Mouse (Mus musculus) hindbrain, embryonic 14.5 days (tissue): ENCODE measurements at regions not wholly inside any gene's neighbourhood (a gene's known extent, or its start where the extent isn't known, plus 50 kb on each side); places are given as distances from the start of the nearest gene placed in this dataset.

Experiments used
- ATAC-seq: fragments of 200-750 bp; cut with Nextera tagmentation; 2 replicates; pipeline ENCODE4 v1.8.0; 2017; ENCODE audit warnings: moderate number of reproducible peaks, mild to moderate bottlenecking, moderate TSS enrichment, moderate library complexity; ENCODE audit not compliant: low FRiP score
- DNase-seq: peaks from one replicate; pipeline ENCODE4 v3.0.0-alpha.2; 2015; ENCODE audit warnings: low spot score
- H3K27ac ChIP-seq: fragments of 300-500 bp; sonication (generic); 2 replicates; pipeline ENCODE4 v1.5.1; 2014; ENCODE audit warnings: mild to moderate bottlenecking, moderate library complexity
- H3K27me3 ChIP-seq: fragments of 300-500 bp; sonication (generic); 2 replicates; pipeline ENCODE4 v1.6.1; 2014; ENCODE audit warnings: mild to moderate bottlenecking, low read length, mixed read lengths; ENCODE audit not compliant: control insufficient read depth, insufficient read depth
- H3K36me3 ChIP-seq: fragments of 300-500 bp; sonication (generic); replicated peaks from 2 replicates; pipeline ENCODE4 v1.6.1; 2014; ENCODE audit not compliant: control insufficient read depth, insufficient read depth
- H3K4me1 ChIP-seq: fragments of 300-500 bp; sonication (generic); replicated peaks from 2 replicates; pipeline ENCODE4 v1.6.1; 2014; ENCODE audit warnings: antibody characterized with exemption, low read length, mixed read lengths; ENCODE audit not compliant: control insufficient read depth, insufficient read depth
- H3K4me2 ChIP-seq: fragments of 300-500 bp; sonication (generic); replicated peaks from 2 replicates; pipeline ENCODE4 v1.6.1; 2014; ENCODE audit warnings: mild to moderate bottlenecking, moderate library complexity
- H3K4me3 ChIP-seq: fragments of 300-500 bp; sonication (generic); replicated peaks from 2 replicates; pipeline ENCODE4 v1.5.1; 2014; ENCODE audit warnings: mild to moderate bottlenecking, low read length
- H3K9ac ChIP-seq: fragments of 300-500 bp; sonication (generic); 2 replicates; pipeline ENCODE4 v1.6.1; 2014
- H3K9me3 ChIP-seq: fragments of 300-500 bp; sonication (generic); 2 replicates; pipeline ENCODE4 v1.6.1; 2016; ENCODE audit warnings: low read length; ENCODE audit not compliant: control insufficient read depth
- WGBS: fragments of 180-500 bp; shearing (Covaris S2); extraction: QIAGEN DNeasy Blood & Tissue Kit; methylation state at CpG from one replicate; pipeline ENCODE4 v1.1.7; 2014; 5-methylcytosine and 5-hydroxymethylcytosine counted together

DNA sequence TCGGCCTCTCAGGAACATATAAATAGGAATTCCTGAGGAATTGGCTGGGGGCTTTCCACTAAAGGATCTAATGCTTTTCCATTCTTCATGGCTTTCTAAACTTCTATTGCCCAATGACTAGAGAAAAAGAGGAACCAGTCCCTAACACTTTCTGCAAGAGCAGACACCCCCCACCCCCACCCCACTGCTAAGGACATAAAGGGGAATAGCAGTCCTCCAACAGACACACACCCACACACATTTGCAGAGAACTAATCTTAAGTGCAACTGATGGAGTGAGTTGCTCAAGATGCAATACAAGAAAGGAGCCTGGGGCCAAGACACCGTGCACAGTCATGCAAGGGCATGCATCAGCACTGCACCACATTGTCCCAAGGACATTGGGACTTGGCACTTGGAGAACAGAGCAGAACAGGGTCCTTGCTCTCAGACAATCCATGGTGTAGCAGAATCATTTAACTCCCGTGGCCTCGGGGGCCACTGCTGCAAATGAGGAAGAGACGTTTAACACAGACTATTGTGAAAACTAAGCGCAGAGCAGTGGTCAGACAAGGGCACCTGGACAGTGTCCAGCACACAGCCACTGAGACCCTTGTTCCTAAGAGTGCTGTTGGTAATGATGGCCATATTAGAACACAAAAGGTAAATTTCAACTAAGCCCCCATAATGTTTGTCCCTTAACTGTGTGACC is 161.1 kb downstream of the Xpnpep1 start:
- ATAC-seq (no peak), DNase-seq (no peak)
- Histone ChIP-seq H3K27ac (no peak overlapping the region), H3K4me3 (no peak overlapping the region), H3K27me3 (no peaks in the 10 kb centered on the region), H3K4me1 (no peaks in the 10 kb centered on the region), H3K4me2 (no peak overlapping the region), H3K9me3 (no peaks in the 10 kb centered on the region), H3K36me3 (no peaks in the 10 kb centered on the region), H3K9ac (no peak overlapping the region)
- WGBS: 94% methylated on average over 6 of the region's 6 CpGs

DNA sequence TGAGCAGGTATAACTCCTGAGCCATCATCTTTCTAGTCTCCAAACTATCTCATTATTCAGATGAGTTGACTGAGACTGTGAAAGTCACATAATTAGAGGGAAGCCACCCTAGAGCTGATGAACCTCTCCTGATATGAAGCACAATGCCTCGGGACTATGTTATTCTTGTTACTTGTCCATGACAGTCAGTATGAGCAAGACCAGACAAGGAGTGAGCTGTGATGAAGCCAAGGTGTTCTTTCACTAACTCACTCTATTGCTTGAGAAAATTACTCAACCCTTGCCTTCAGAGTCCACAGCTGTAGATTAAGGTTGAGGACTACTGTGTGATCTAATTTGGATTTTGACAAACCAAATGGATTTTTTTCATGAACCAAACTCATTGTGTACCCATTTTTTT is 173.4 kb downstream of the Xpnpep1 start:
- no peak for ATAC-seq
- no peak overlapping the region for H3K27ac ChIP-seq
- no peak for DNase-seq
- WGBS: 91% methylated on average over 1 of the region's 1 CpGs
- no peaks in the 10 kb centered on the region for H3K36me3 ChIP-seq
- H3K9me3 ChIP-seq: no peaks in the 10 kb centered on the region
- no peak overlapping the region for H3K4me2 ChIP-seq
- H3K27me3 ChIP-seq: no peaks in the 10 kb centered on the region
- H3K9ac ChIP-seq: no peak overlapping the region
- no peaks in the 10 kb centered on the region for H3K4me1 ChIP-seq
- no peak overlapping the region for H3K4me3 ChIP-seq

DNA sequence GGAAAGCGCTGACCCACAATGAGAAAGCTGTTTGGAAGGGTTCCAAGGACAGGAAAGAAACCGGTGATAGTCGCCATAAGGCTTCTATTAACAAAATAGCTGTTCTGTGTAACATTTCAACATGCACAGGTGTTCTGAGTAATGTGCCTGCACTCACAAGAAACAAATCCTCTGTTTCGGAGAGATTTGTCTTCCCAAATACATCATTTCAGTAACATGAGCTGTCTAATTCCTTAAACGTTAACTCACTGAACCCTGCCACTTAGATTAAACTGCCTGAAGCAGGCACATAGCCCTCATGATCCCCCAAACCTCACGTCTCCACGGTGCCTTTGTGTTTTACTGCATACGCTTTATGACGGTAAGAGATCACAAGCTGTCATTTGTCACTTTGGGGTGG is 178.4 kb downstream of the Xpnpep1 start:
- Histone ChIP-seq H3K4me1 (no peaks in the 10 kb centered on the region), H3K4me2 (no peak overlapping the region), H3K36me3 (no peaks in the 10 kb centered on the region), H3K27me3 (no peaks in the 10 kb centered on the region), H3K9me3 (no peaks in the 10 kb centered on the region), H3K4me3 (no peak overlapping the region), H3K9ac (no peak overlapping the region), H3K27ac (no peak overlapping the region)
- 58% methylated on average over 9 of the region's 9 CpGs for WGBS
- no peak for ATAC-seq
- no peak for DNase-seq

DNA sequence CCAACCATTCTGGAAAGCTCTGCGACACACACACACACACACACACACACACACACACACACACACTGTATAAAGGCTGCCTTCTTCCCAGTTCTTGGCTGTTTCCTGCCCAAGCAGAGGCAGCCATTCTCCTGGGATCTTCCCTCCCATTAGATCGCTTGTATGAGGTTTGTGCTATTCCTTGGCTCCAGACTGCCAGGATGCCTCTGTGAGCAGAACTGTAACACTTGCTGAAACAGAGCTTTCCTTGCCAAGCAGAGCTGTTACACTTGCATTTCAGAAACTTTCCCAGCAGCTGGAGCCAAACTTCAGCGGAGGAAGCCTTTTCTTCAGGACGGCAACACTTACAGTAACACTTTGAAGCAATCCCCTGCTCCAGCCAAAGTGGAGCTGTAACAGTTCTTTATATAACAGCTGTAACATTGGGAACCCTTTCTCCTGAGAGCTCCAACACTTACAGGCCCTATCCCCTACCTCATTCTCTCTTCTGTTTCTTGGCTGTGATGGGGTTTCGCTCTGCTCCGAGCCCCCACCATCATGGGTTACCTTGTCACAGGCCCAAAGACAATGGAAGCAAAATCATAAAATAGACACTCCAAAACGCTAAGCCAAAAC is 185.8 kb downstream of the Xpnpep1 start:
- WGBS: 87% methylated on average over 7 of the region's 7 CpGs
- Histone ChIP-seq H3K9me3 (no peaks in the 10 kb centered on the region), H3K4me3 (no peak overlapping the region), H3K27ac (no peak overlapping the region), H3K4me2 (no peak overlapping the region), H3K36me3 (no peaks in the 10 kb centered on the region), H3K9ac (no peak overlapping the region), H3K4me1 (no peaks in the 10 kb centered on the region), H3K27me3 (no peaks in the 10 kb centered on the region)
- no peak for ATAC-seq
- no peak for DNase-seq

DNA sequence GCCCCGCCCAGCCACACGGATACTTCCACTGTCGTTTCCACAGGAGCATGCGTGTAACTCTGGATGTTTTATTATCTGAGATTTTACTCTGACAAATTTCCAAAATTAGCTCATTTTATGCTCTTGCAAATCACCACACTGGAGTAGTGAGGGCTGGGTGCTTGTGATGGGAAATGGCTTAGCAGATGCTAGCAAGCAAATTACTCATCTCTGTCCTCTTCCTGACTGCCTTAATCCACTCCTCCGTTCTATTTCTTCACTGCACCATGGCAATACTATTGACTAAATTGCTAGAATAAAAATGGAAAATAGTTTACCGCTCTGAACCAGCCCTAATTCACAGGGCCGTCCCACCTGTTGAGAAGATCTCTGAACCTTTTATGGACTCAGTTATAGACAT is 223.8 kb downstream of the Xpnpep1 start:
- no peak for ATAC-seq
- Histone ChIP-seq H3K9ac (no peak overlapping the region), H3K4me1 (no peaks in the 10 kb centered on the region), H3K4me2 (no peak overlapping the region), H3K27me3 (no peaks in the 10 kb centered on the region), H3K4me3 (no peak overlapping the region), H3K36me3 (no peaks in the 10 kb centered on the region), H3K27ac (no peak overlapping the region), H3K9me3 (no peaks in the 10 kb centered on the region)
- no peak for DNase-seq
- 82% methylated on average over 7 of the region's 7 CpGs for WGBS

DNA sequence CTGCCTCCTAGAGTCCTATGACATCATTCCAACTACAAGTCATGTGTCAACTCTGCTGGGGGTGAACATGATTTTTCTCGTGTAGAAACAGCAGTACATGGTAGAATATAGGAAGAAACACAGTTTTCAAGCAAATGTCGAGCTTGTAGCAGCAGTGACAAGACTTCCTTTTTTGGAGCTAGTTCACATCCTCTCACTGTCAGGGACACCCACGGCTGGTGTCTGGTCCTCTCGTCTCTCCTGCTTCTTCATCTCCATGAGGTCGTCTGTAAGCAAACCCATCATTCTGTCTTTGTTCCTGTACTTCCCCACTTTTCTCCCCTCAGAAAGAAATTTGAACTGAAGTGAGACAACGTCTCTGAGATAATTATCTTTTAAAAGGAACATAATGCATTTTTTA is 228.0 kb downstream of the Xpnpep1 start:
- no peak overlapping the region for H3K4me2 ChIP-seq
- H3K27me3 ChIP-seq: no peaks in the 10 kb centered on the region
- H3K36me3 ChIP-seq: no peaks in the 10 kb centered on the region
- no peak overlapping the region for H3K9ac ChIP-seq
- no peaks in the 10 kb centered on the region for H3K4me1 ChIP-seq
- WGBS: 86% methylated on average over 6 of the region's 6 CpGs
- ATAC-seq: no peak
- H3K27ac ChIP-seq: no peak overlapping the region
- H3K4me3 ChIP-seq: no peak overlapping the region
- no peaks in the 10 kb centered on the region for H3K9me3 ChIP-seq
- DNase-seq: no peak

DNA sequence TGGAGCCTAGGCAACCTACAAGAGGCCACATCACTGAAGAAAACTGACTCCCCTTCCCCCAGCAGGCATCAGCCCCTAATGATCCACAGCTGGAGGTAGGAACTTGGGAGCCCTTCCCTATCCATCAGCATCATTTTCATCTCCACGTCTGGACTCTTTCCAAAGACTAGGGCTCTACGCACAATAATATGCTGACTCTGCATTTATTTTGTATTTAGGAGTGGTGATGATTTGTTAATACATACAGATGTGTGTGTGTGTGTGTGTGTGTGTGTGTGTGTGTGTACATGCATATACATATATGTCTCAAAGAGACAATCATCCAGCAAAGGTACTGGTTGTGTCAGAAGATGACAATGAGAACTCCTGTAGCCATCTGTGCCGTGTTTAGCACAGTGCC is 251.2 kb downstream of the Xpnpep1 start:
- Histone ChIP-seq H3K4me1 (no peaks in the 10 kb centered on the region), H3K9me3 (no peaks in the 10 kb centered on the region), H3K36me3 (no peaks in the 10 kb centered on the region), H3K4me3 (no peak overlapping the region), H3K27me3 (no peaks in the 10 kb centered on the region), H3K4me2 (no peak overlapping the region), H3K9ac (no peak overlapping the region), H3K27ac (no peak overlapping the region)
- ATAC-seq (no peak), DNase-seq (no peak)
- 83% methylated on average over 3 of the region's 3 CpGs for WGBS

DNA sequence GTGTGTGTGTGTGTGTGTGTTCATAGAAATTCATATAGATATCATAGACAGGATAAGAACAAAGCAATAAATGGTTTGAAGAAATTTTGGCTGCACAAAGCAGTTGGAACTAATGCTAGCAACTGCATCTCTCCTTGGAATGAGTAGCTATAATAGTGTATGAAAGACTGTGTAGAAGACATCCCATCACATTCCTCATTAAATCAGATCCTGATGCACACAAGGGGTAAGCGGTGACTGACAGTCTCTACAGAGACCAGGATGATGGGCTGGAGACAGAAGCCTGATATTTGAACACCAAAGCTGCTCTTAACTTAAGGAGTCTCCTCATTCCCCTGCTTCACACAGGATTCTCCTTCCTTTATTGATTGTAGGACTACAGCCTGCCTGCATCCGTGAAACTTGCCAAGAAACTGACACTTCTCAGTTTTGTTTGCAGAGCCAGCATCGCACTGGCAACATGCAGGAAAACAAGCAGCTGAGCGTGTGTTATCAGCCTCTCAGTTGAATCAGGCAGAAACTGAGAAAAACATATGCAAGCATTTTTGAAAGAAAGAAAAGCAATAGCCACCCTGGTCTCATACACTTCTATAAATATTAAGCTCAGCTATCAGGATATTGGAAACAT is 271.1 kb downstream of the Xpnpep1 start:
- WGBS: 74% methylated on average over 4 of the region's 4 CpGs
- Histone ChIP-seq H3K4me1 (no peaks in the 10 kb centered on the region), H3K27me3 (no peaks in the 10 kb centered on the region), H3K4me3 (no peak overlapping the region), H3K9me3 (peaks cover 7% of the 10 kb centered on the region; the same call in 1 of the 2 replicates), H3K9ac (no peak overlapping the region), H3K36me3 (no peaks in the 10 kb centered on the region), H3K27ac (no peak overlapping the region), H3K4me2 (no peak overlapping the region)
- no peak for ATAC-seq
- DNase-seq: peak; percentile 35

DNA sequence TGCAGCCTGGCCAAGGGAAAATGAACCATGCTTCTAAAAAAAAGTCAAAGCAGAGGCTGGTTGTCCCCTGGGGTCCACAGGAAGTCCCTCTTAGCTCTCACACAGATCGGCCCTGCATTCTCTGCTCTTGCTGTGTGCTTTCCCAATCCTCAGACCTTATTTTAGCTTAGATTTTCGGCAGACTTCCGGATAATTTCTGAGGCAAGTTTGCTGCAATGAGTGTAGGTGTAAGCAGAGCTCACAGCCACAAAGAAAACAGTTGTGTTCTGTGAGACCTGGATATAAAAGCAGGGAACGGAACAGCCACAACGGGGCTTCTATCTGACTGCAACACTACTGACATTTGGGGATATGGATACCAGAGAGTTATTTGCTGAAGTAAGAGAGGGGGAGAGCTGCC is 271.9 kb downstream of the Xpnpep1 start:
- H3K4me2 ChIP-seq: no peak overlapping the region
- no peak overlapping the region for H3K27ac ChIP-seq
- no peaks in the 10 kb centered on the region for H3K4me1 ChIP-seq
- no peaks in the 10 kb centered on the region for H3K27me3 ChIP-seq
- ATAC-seq (no peak), DNase-seq (no peak)
- peaks cover 7% of the 10 kb centered on the region; the same call in 1 of the 2 replicates for H3K9me3 ChIP-seq
- H3K36me3 ChIP-seq: no peaks in the 10 kb centered on the region
- no peak overlapping the region for H3K4me3 ChIP-seq
- H3K9ac ChIP-seq: no peak overlapping the region
- WGBS: 87% methylated on average over 5 of the region's 5 CpGs
